Mouse (Mus musculus) R1 (cell line): ENCODE measurements around the gene Arhgap44.

Experiments
- DNase-seq: peaks from one replicate; pipeline ENCODE4 v3.0.0-alpha.2; 2018; ENCODE audit warnings: low read depth, low spot score

The Arhgap44 gene

GRCm38 (mm10) chr11:65137145-65137652 lies 25.6 kb downstream of the Arhgap44 start:
- DNase-seq = no peak

- DNase-seq = no peak
Measured at GRCm38 (mm10) chr11:65135251-65135739, 27.5 kb downstream of the Arhgap44 start.

- DNase-seq = no peak
Measured at GRCm38 (mm10) chr11:65133661-65134060, 29.1 kb downstream of the Arhgap44 start.

GRCm38 (mm10) chr11:65129110-65129509 lies 33.7 kb downstream of the Arhgap44 start:
- DNase-seq = peak; percentile 61

GRCm38 (mm10) chr11:65128666-65129065 lies 34.1 kb downstream of the Arhgap44 start:
- DNase-seq = no peak

GRCm38 (mm10) chr11:65126566-65126965 lies 36.2 kb downstream of the Arhgap44 start:
- no peak for DNase-seq

GRCm38 (mm10) chr11:65124913-65125418 lies 37.8 kb downstream of the Arhgap44 start:
- peak; percentile 28 for DNase-seq

- no peak for DNase-seq
Measured at GRCm38 (mm10) chr11:65120276-65120675, 42.5 kb downstream of the Arhgap44 start.

GRCm38 (mm10) chr11:65115811-65116210 lies 47.0 kb downstream of the Arhgap44 start:
- DNase-seq = no peak

GRCm38 (mm10) chr11:65112086-65112485 lies 50.7 kb downstream of the Arhgap44 start:
- no peak for DNase-seq

- no peak for DNase-seq
Measured at GRCm38 (mm10) chr11:65111651-65112050, 51.1 kb downstream of the Arhgap44 start.

GRCm38 (mm10) chr11:65110058-65110457 lies 52.7 kb downstream of the Arhgap44 start:
- DNase-seq = peak; percentile 75

GRCm38 (mm10) chr11:65107734-65108171 lies 55.0 kb downstream of the Arhgap44 start:
- no peak for DNase-seq

GRCm38 (mm10) chr11:65107151-65107550 lies 55.6 kb downstream of the Arhgap44 start:
- DNase-seq = no peak

- no peak for DNase-seq
Measured at GRCm38 (mm10) chr11:65104076-65104475, 58.7 kb downstream of the Arhgap44 start.

- no peak for DNase-seq
Measured at GRCm38 (mm10) chr11:65101206-65101605, 61.6 kb downstream of the Arhgap44 start.

GRCm38 (mm10) chr11:65100031-65100430 lies 62.7 kb downstream of the Arhgap44 start:
- peak; percentile 89 for DNase-seq

- DNase-seq = peak; percentile 61
Measured at GRCm38 (mm10) chr11:65097526-65098070, 65.2 kb downstream of the Arhgap44 start.

- DNase-seq = no peak
Measured at GRCm38 (mm10) chr11:65096866-65097265, 65.9 kb downstream of the Arhgap44 start.

- no peak for DNase-seq
Measured at GRCm38 (mm10) chr11:65092851-65093250, 69.9 kb downstream of the Arhgap44 start.

GRCm38 (mm10) chr11:65090386-65090785 lies 72.4 kb downstream of the Arhgap44 start:
- no peak for DNase-seq

GRCm38 (mm10) chr11:65089982-65090381 lies 72.8 kb downstream of the Arhgap44 start:
- DNase-seq = no peak

GRCm38 (mm10) chr11:65089282-65089681 lies 73.5 kb downstream of the Arhgap44 start:
- no peak for DNase-seq
